Mouse (Mus musculus): Measurements from ENCODE around the gene Stx5a.

DNA sequence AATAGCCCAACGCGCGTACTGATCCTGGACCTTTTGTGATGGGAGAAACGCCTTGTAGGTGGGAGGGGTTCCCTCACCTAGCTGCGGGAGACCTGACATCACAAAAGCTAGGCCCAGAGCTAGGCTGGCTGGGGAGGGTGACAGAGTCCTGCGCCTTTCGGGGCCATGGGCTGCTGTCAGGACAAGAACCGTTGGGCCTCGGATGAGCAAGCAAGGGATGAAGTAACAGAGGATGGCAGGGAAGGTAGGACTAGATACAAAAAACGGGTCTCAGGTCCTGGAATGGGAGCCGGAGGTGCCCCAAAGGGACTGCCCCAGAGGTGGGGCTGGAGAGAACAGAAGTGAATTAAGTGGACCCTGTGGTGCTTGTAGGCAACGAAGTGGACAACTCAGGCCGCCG lies 610 bp upstream of the Stx5a start, which contains the start of gene 1700092M07Rik:
- no peak for TF ChIP-seq POLR2A (IDR thresholded peaks at IDR 0.05; ENCODE audit: borderline replicate concordance, low read depth, low read length)
- no peak for TF ChIP-seq CTCF (IDR thresholded peaks at IDR 0.05; ENCODE audit: low read depth, low read length)
